Mouse (Mus musculus) heart, embryonic 11.5 days (tissue): ENCODE results near the gene Pex14. TPM values are rescaled to one million over a fixed set of nuclear protein-coding genes. Genes with fewer than 3 reads are reported as not detected.

ENCODE experiments used
- ATAC-seq: fragments of 200-750 bp; cut with Nextera tagmentation; replicated peaks from 2 replicates; pipeline ENCODE4 v1.8.0; 2017; ENCODE audit warnings: moderate library complexity; ENCODE audit not compliant: insufficient number of reproducible peaks, low FRiP score, low TSS enrichment
- H3K27ac ChIP-seq: fragments of 300-500 bp; sonication (generic); 2 replicates; pipeline ENCODE4 v1.5.1; 2014; ENCODE audit warnings: mild to moderate bottlenecking, low read depth, low read length
- H3K27me3 ChIP-seq: fragments of 300-500 bp; sonication (generic); 2 replicates; pipeline ENCODE4 v1.6.1; 2014; ENCODE audit warnings: mild to moderate bottlenecking, low read length, mixed read lengths; ENCODE audit not compliant: control insufficient read depth, insufficient read depth
- H3K36me3 ChIP-seq: fragments of 300-500 bp; sonication (generic); 2 replicates; pipeline ENCODE4 v1.6.1; 2014; ENCODE audit warnings: mild to moderate bottlenecking, low read length, moderate library complexity, mixed read lengths; ENCODE audit not compliant: control insufficient read depth, insufficient read depth
- H3K4me1 ChIP-seq: fragments of 300-500 bp; sonication (generic); 2 replicates; pipeline ENCODE4 v1.6.1; 2014; ENCODE audit warnings: low read length; ENCODE audit not compliant: control insufficient read depth, insufficient read depth
- H3K4me2 ChIP-seq: fragments of 300-500 bp; sonication (generic); 2 replicates; pipeline ENCODE4 v1.6.1; 2014; ENCODE audit warnings: mild to moderate bottlenecking, moderate library complexity
- H3K4me3 ChIP-seq: fragments of 300-500 bp; sonication (generic); 2 replicates; pipeline ENCODE4 v1.5.1; 2014; ENCODE audit warnings: low read depth, low read length
- H3K9ac ChIP-seq: fragments of 300-500 bp; sonication (generic); 2 replicates; pipeline ENCODE4 v1.6.1; 2014; ENCODE audit warnings: mild to moderate bottlenecking, low read depth, low read length, moderate library complexity
- H3K9me3 ChIP-seq: fragments of 300-500 bp; sonication (generic); replicated peaks from 2 replicates; pipeline ENCODE4 v1.6.1; 2016; ENCODE audit warnings: low read length; ENCODE audit not compliant: control insufficient read depth
- WGBS: fragments of 180-500 bp; shearing (Covaris S2); extraction: QIAGEN DNeasy Blood & Tissue Kit; methylation state at CpG from one replicate; pipeline ENCODE4 v1.1.7; 2014; ENCODE audit not compliant: insufficient replicate concordance; 5-methylcytosine and 5-hydroxymethylcytosine counted together
- polyA plus RNA-seq: library from polyadenylated mRNA; unstranded; fragments of >200 nt; fragmentation: Nextera tagmentation; extraction: Ambion mirVana; gene quantifications from 2 replicates; pipeline ENCODE4 v1.2.1, GENCODE M21; 2014

The Pex14 gene
- polyA plus RNA-seq, 1 experiment from 2014 or later, result 33.5 TPM

- peaks cover 38% of the 10 kb centered on the region for H3K4me1 ChIP-seq
- no peak for ATAC-seq
- H3K9ac ChIP-seq, result peak overlapping the region; percentile 56
- H3K4me2 ChIP-seq, result peak overlapping the region; percentile 63
- 12% methylated on average over 64 of the region's 69 CpGs for WGBS
- no peak overlapping the region for H3K27ac ChIP-seq
- peaks cover 4% of the 10 kb centered on the region; the same call in 1 of the 2 replicates for H3K36me3 ChIP-seq
- no peaks in the 10 kb centered on the region for H3K9me3 ChIP-seq
- H3K27me3 ChIP-seq, result peaks cover 31% of the 10 kb centered on the region
- H3K4me3 ChIP-seq, result peak overlapping the region; percentile 27
These were observed 147.1 kb downstream of the Pex14 start for GRCm38 (mm10) chr4:148952328-148953222.

DNA sequence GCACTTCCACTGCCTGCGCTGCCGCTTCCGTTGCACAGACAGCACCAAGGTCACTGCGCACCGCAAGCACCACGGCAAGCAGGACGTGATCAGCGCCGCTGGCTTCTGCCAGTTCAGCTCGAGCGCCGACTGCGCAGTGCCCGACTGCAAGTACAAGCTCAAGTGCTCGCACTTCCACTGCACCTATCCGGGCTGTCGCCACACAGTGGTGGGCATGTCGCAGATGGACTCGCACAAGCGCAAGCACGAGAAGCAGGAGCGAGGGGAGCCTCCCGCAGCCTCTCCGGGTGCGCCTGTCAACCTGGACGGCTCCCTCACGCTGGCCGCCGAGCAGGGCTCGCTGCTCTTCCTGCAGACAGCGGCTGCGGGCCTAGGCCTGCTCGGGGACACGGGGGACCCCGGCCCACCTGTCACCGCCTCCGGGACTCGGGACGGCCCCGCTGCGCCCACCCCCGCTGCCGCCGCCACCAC lies 147.8 kb downstream of the Pex14 start:
- Histone ChIP-seq H3K27ac (no peak overlapping the region), H3K4me2 (peak overlapping the region; percentile 63), H3K4me1 (peaks cover 41% of the 10 kb centered on the region), H3K27me3 (peaks cover 31% of the 10 kb centered on the region), H3K4me3 (peak overlapping the region; percentile 27), H3K36me3 (peaks cover 4% of the 10 kb centered on the region; the same call in 1 of the 2 replicates), H3K9me3 (no peaks in the 10 kb centered on the region), H3K9ac (peak overlapping the region; percentile 56)
- no peak for ATAC-seq
- 6% methylated on average over 44 of the region's 44 CpGs for WGBS

DNA sequence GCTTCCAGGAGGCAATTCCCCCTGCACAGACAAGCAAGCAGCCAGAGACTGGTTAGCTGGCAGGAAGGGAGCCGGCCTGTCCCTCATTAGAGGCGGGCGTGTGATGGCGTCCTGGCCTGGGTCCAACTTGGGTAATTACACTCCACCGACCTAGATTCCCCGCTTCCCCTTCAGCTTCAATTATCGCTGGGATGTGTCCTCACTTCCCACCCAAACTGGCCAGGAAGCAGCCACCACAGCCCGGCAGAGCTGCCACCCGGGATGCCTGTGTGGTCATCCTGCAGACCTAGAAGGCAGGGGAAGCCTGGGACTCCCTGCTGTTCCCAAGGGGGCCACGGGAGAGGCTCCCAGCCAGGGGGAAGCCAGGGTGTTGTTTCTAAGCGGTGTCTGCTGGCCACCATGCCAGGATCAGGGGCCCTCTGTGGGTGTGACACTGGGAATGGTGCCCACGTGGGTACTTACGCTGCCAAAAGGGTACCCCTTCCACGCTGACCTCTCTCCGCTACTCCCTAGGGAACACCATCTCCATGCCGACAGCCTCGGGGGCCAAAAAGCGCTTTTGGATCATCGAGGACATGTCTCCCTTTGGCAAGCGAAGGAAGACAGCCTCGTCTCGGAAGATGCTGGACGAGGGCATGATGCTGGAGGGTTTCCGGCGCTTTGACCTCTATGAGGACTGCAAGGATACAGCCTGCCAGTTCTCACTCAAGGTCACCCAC lies 148.6 kb downstream of the Pex14 start:
- Histone ChIP-seq H3K36me3 (peaks cover 4% of the 10 kb centered on the region; the same call in 1 of the 2 replicates), H3K4me1 (peaks cover 41% of the 10 kb centered on the region), H3K27me3 (peaks cover 31% of the 10 kb centered on the region), H3K9me3 (no peaks in the 10 kb centered on the region), H3K27ac (peak overlapping the region; percentile 24; the same call in 1 of the 2 replicates), H3K4me2 (no peak overlapping the region), H3K4me3 (no peak overlapping the region), H3K9ac (no peak overlapping the region)
- no peak for ATAC-seq
- WGBS, result 40% methylated on average over 25 of the region's 25 CpGs

GRCm38 (mm10) chr4:148950487-148950886 lies 149.2 kb downstream of the Pex14 start:
- peaks cover 4% of the 10 kb centered on the region; the same call in 1 of the 2 replicates for H3K36me3 ChIP-seq
- H3K9me3 ChIP-seq, result no peaks in the 10 kb centered on the region
- peaks cover 31% of the 10 kb centered on the region for H3K27me3 ChIP-seq
- H3K4me1 ChIP-seq, result peaks cover 41% of the 10 kb centered on the region
- WGBS, result 68% methylated on average over 6 of the region's 6 CpGs
- peak overlapping the region; percentile 12; the same call in 1 of the 2 replicates for H3K27ac ChIP-seq
- no peak for ATAC-seq
- H3K4me3 ChIP-seq, result no peak overlapping the region
- H3K4me2 ChIP-seq, result no peak overlapping the region
- H3K9ac ChIP-seq, result 0 out of 2 replicates have a peak overlapping the region, but pooled peaks have one; percentile 13

GRCm38 (mm10) chr4:148947833-148948388 lies 151.8 kb downstream of the Pex14 start:
- Histone ChIP-seq H3K27ac (no peak overlapping the region), H3K9me3 (no peaks in the 10 kb centered on the region), H3K9ac (no peak overlapping the region), H3K27me3 (peaks cover 26% of the 10 kb centered on the region), H3K4me3 (no peak overlapping the region), H3K4me1 (peaks cover 41% of the 10 kb centered on the region), H3K36me3 (peaks cover 4% of the 10 kb centered on the region; the same call in 1 of the 2 replicates), H3K4me2 (no peak overlapping the region)
- ATAC-seq, result no peak
- WGBS, result 48% methylated on average over 10 of the region's 10 CpGs

DNA sequence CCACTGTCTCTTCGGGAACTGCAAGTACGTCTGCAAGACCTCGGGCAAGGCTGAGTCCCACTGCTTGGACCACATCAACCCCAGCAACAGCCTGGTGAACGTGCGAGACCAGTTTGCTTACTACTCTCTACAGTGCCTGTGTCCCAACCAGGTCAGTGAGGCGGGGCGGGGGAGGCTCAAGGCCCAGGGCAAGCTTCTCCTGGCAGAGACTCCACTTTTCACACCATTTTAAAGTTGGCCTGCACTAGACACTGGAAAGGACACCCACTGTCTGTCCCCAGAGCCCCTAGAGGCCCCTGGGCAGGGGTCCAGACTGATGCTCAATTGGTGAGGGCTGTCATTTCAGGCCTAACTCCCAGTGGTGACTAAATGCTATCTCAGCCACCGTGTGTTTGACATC lies 153.6 kb downstream of the Pex14 start:
- 85% methylated on average over 8 of the region's 8 CpGs for WGBS
- Histone ChIP-seq H3K27ac (no peak overlapping the region), H3K27me3 (peaks cover 16% of the 10 kb centered on the region), H3K4me2 (no peak overlapping the region), H3K4me3 (no peak overlapping the region), H3K4me1 (peaks cover 25% of the 10 kb centered on the region), H3K9ac (no peak overlapping the region), H3K36me3 (peaks cover 4% of the 10 kb centered on the region; the same call in 1 of the 2 replicates), H3K9me3 (no peaks in the 10 kb centered on the region)
- ATAC-seq, result no peak

GRCm38 (mm10) chr4:148945476-148945881 lies 154.2 kb downstream of the Pex14 start:
- WGBS, result 58% methylated on average over 4 of the region's 4 CpGs
- H3K9ac ChIP-seq, result no peak overlapping the region
- H3K4me2 ChIP-seq, result no peak overlapping the region
- no peak for ATAC-seq
- no peak overlapping the region for H3K4me3 ChIP-seq
- peaks cover 16% of the 10 kb centered on the region for H3K27me3 ChIP-seq
- peaks cover 4% of the 10 kb centered on the region; the same call in 1 of the 2 replicates for H3K36me3 ChIP-seq
- H3K4me1 ChIP-seq, result peaks cover 26% of the 10 kb centered on the region
- no peak overlapping the region for H3K27ac ChIP-seq
- H3K9me3 ChIP-seq, result no peaks in the 10 kb centered on the region

DNA sequence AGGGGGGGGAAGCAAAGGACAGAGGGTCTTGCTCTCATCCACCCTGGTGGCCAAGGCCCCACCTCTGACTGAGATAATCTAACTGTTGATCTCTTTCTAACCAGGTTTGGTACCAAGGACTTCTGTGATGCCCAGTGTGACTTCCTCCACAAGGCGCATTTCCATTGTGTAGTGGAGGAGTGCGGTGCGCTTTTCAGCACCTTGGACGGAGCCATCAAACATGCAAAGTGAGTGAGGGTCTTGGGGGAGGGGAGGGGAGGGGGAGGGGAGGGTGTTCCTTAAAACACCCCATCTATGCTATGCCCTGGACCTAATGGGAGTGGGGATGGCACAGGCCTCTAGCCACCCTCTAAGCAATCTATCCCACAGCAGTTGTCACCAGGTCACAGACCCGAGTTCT lies 156.6 kb downstream of the Pex14 start:
- peaks cover 24% of the 10 kb centered on the region for H3K4me1 ChIP-seq
- H3K27ac ChIP-seq, result no peak overlapping the region
- no peak overlapping the region for H3K4me2 ChIP-seq
- 30% methylated on average over 5 of the region's 5 CpGs for WGBS
- H3K9ac ChIP-seq, result no peak overlapping the region
- H3K36me3 ChIP-seq, result peaks cover 5% of the 10 kb centered on the region
- peaks cover 4% of the 10 kb centered on the region; the same call in 1 of the 2 replicates for H3K27me3 ChIP-seq
- no peak overlapping the region for H3K4me3 ChIP-seq
- ATAC-seq, result no peak
- no peaks in the 10 kb centered on the region for H3K9me3 ChIP-seq
